Mouse (Mus musculus) brain, embryonic 14.5 days (tissue): ENCODE results near the gene Gm49425. TPM values are rescaled to one million over a fixed set of nuclear protein-coding genes. Genes with fewer than 3 reads are reported as not detected.
"Not testable (repeated sequence)": the region's sequence is repeated elsewhere in the genome, so short reads cannot be mapped to it uniquely, and the experiment has no call there.

Experiments
- DNase-seq: peaks from one replicate; pipeline ENCODE4 v3.0.0-alpha.2; 2011; ENCODE audit warnings: low read depth
- CTCF ChIP-seq: fragments of 200-500 bp; IDR thresholded peaks from 2 replicates; pipeline ENCODE4 v1.5.1; 2012; ENCODE audit warnings: inconsistent platforms, mild to moderate bottlenecking, moderate library complexity, borderline replicate concordance; ENCODE audit not compliant: insufficient read depth, insufficient read length; ENCODE audit errors: extremely low read depth
- POLR2A ChIP-seq: fragments of 200-500 bp; IDR thresholded peaks from 2 replicates; pipeline ENCODE4 v1.6.1; 2012; ENCODE audit warnings: mild to moderate bottlenecking, inconsistent platforms, borderline replicate concordance; ENCODE audit not compliant: poor library complexity, insufficient read depth, insufficient read length, severe bottlenecking; ENCODE audit errors: extremely low read depth
- polyA plus RNA-seq: library from polyadenylated mRNA; depleted of rRNA; stranded (reverse); fragments of >200 nt; gene quantifications from 2 replicates; pipeline ENCODE4 v1.2.3, GENCODE M21; 2012; rRNA removed

Gm49425 gene
- polyA plus RNA-seq: not detected in 2 replicates

GRCm38 (mm10) chr15:101517161-101517560, at the start of gene Gm49425:
Gene Gm49425, minus strand, starts transcription at chr15:101517261.
- not testable (repeated sequence) for DNase-seq

GRCm38 (mm10) chr15:101562850-101563249, 45.8 kb upstream of the Gm49425 start, which contains the start of gene Krt90:
Gene Krt90, minus strand, starts transcription at chr15:101562950.
- DNase-seq: no peak
- TF ChIP-seq POLR2A: no peak
- no peak for TF ChIP-seq CTCF

- DNase-seq: no peak
- TF ChIP-seq CTCF (no peak), POLR2A (no peak)
Measured at GRCm38 (mm10) chr15:101558034-101558646, 41.1 kb upstream of the Gm49425 start.

GRCm38 (mm10) chr15:101553169-101553568, 36.1 kb upstream of the Gm49425 start:
- peak; percentile 62 for DNase-seq
- TF ChIP-seq POLR2A (no peak), CTCF (no peak)

GRCm38 (mm10) chr15:101552188-101552587, 35.1 kb upstream of the Gm49425 start:
- TF ChIP-seq POLR2A (no peak), CTCF (no peak)
- no peak for DNase-seq

DNA sequence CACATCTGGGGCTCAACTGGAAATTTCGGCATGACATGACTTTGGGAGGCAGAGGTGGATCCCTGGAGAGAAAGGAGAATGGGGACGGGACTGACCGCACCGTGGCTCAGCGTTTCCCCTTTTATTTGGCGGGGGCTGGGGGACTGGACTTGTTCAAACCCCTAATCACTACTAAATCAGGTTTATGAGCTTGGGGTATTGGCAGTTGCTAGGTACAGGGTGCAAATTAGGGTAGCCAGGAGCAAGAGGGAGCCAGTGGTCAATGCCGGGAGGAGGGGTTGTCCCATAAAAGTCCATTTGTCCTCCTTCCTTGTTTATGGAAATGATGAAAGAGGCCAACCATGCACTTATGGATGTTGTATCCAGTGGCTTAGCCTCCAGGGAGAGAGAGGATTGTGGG, 33.5 kb upstream of the Gm49425 start, which contains the start of gene Krt82:
TSS of gene Krt82 (minus strand) at position 101 of the 400 bp plus-strand sequence.
- TF ChIP-seq POLR2A (no peak), CTCF (no peak)
- DNase-seq: no peak

DNA sequence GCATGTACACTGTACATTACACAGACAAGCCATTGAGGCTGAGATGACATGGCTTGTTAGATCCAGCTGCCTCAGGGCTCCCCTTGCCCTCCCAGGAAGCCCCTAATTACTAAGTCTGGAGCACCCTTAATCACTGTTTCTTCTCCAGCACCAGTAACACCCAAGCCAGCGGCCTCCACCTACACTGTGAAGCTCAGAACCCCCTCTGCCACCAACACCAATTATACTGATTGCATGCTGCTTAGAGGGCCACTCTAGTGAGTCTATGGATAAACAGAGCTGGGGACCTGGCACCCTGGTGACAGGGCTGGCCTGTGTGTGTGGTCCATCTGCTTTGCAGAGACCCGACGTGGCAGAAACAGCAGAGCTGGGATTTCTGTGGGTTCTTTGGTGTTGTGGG, 27.4 kb upstream of the Gm49425 start:
- no peak for TF ChIP-seq POLR2A
- no peak for TF ChIP-seq CTCF
- peak; percentile 15 for DNase-seq

DNA sequence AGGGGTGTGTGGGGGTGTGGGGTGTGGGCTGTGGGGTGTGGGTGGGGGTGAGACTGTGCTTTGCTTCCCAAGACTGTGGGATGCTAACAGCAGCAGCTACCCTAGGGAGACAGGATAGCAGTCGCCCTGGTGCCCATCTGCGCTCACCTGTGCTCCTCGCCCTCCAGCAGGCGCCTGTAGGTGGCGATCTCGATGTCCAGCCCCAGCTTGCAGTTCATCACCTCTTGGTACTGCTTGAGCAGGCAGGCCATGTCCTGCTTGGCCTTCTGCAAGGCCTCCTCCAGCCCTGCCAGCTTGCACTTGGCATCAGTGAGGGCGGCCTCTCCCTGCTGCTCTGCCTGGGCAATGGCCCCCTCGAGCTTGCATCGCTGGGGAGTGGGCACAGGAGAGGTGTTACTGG, 25.5 kb upstream of the Gm49425 start:
- TF ChIP-seq POLR2A (no peak), CTCF (no peak)
- DNase-seq: no peak

DNA sequence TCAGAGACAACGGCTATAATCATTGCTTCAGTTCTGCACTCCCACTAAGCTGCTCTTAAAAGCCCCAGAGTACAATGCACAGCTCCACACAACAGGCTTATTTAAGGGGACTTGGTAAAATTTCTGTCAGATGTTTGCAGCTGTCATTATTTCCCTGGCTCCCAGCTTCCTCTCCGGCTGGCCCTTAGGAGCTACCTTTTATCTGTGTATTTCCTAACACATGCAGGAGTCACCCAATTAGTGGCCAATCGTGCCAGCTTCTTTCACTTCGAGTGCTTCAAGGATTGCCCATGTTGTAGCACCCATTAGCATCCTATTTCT, 21.5 kb upstream of the Gm49425 start:
- peak; percentile 14 for DNase-seq
- TF ChIP-seq CTCF (no peak), POLR2A (no peak)

DNA sequence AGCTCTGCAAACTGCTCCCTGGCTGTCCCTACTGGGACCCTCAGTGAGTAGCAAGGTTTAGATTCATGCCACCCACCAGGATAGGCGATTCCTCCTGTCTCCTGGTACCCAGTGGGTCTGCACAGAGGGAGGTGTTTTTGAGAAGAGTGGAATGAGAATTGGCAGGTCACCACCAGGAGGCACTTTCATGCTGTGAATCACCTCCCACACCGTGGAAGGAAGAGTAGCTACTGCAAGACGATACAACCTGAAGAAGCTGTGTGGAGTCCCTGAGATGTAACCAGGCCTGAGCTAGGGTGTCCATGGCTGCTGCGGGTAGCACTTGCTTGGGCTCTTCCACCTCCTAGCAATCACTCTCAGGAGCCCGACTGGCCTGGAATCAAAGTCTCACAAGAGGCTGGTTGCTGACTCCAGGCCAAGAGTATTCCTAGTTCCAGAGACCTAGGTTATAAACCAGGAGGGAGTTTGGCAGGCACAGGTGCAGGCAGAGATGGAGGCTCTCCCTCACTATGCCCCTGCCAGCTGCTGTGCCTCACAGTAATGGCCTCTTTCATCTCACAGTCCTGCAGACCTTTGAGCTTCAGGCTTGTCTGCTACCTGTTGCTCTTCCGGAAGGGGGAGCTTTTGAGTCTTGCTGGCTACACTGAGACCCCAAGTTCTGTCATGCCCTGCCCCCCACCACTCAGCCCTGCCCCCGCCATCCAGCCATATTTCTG, 21.0 kb upstream of the Gm49425 start:
- DNase-seq: no peak
- no peak for TF ChIP-seq POLR2A
- no peak for TF ChIP-seq CTCF

DNA sequence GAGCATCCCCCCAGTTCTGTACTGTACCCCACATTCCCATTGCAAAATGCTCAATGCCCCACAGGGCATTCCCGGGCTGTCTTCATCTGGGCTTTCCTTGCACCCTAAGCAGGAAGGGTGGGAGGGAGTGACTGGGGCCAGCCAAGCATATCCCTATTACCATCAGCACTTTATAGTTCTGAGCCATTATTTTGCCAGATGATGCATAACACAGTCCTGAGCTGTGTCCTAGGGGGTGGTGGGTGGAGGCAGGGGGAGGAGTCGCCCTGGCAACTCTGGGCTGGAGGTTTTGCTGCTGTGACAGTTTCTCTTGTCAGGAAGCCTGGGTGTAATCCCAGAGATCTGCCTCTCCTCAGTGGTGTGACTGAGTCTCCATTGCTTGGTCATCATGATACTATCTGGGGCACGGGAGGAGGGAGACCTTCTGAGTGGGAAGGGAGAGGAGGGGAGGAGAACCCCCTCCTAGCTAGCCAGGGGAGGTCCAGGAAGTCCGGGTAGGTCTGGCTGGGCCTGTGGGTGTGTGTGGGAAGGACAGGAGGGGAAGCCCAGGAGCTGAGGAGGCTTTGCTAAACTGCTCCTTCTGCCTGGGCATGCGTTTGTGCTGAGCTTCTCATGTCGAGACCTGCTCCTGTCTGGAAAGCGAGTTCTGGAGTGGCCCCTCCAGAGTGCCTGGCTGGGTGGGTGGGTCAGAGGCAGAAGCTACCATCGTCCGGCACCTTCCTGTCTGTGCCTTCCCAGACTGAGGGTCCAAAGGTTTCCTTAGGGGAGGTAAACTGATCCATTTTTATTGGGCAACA, 19.2 kb upstream of the Gm49425 start:
- no peak for TF ChIP-seq POLR2A
- TF ChIP-seq CTCF: no peak
- DNase-seq: no peak

- DNase-seq: no peak
- TF ChIP-seq POLR2A (no peak), CTCF (no peak)
Measured at GRCm38 (mm10) chr15:101532720-101533119, 15.7 kb upstream of the Gm49425 start, which contains the start of gene Krt84. Gene Krt84, minus strand, starts transcription at chr15:101532820.

GRCm38 (mm10) chr15:101522556-101523232, 5.6 kb upstream of the Gm49425 start:
- TF ChIP-seq CTCF: no peak
- TF ChIP-seq POLR2A: no peak
- no peak for DNase-seq
